Mouse (Mus musculus) liver, embryonic 14.5 days (tissue): Measurements from ENCODE around the gene Triobp. TPM values are rescaled to one million over a fixed set of nuclear protein-coding genes. Genes with fewer than 3 reads are reported as not detected.

Source experiments
- ATAC-seq: fragments of 200-750 bp; cut with Nextera tagmentation; 2 replicates; pipeline ENCODE4 v1.8.0; 2017; ENCODE audit warnings: moderate number of reproducible peaks, mild to moderate bottlenecking, moderate library complexity; ENCODE audit not compliant: insufficient read depth
- DNase-seq, 3 experiments: peaks; one replicate each; pipeline ENCODE4 v3.0.0-alpha.2; 2012 to 2013; ENCODE audit warnings: low read depth in 3 of 3, low spot score in 3 of 3
- H3K27ac ChIP-seq: fragments of 300-500 bp; sonication (generic); 2 replicates; pipeline ENCODE4 v1.5.1; 2014; ENCODE audit warnings: moderate library complexity, mild to moderate bottlenecking, control low read depth, inconsistent platforms
- H3K27me3 ChIP-seq: fragments of 300-500 bp; sonication (generic); 2 replicates; pipeline ENCODE4 v1.6.1; 2014; ENCODE audit warnings: mild to moderate bottlenecking, low read length, moderate library complexity; ENCODE audit not compliant: control insufficient read depth, insufficient read depth
- H3K36me3 ChIP-seq: fragments of 300-500 bp; sonication (generic); replicated peaks from 2 replicates; pipeline ENCODE4 v1.6.1; 2014; ENCODE audit warnings: low read depth; ENCODE audit not compliant: control insufficient read depth, insufficient read depth
- H3K4me1 ChIP-seq, 2 experiments: fragments of 200-500 bp in 1 of 2; fragments of 300-500 bp in 1 of 2; sonication (generic) in 1 of 2; replicated peaks; 2 replicates each; pipeline ENCODE4 v1.6.1; 2012 to 2014; ENCODE audit warnings: antibody characterized with exemption in 1 of 2, inconsistent platforms in 1 of 2, low read length in 1 of 2; ENCODE audit not compliant: control insufficient read depth in 2 of 2, insufficient read depth in 2 of 2
- H3K4me2 ChIP-seq: fragments of 300-500 bp; sonication (generic); 2 replicates; pipeline ENCODE4 v1.6.1; 2014; ENCODE audit warnings: low read depth, mild to moderate bottlenecking, control low read depth, moderate library complexity
- H3K4me3 ChIP-seq, 2 experiments: fragments of 200-500 bp in 1 of 2; fragments of 300-500 bp in 1 of 2; sonication (generic) in 1 of 2; 2 replicates each; pipeline ENCODE4 v1.5.1; 2012 to 2014; ENCODE audit warnings: low read depth in 2 of 2, low read length in 2 of 2, mild to moderate bottlenecking in 2 of 2, control low read depth in 1 of 2, inconsistent platforms in 1 of 2, moderate library complexity in 1 of 2; ENCODE audit not compliant: insufficient read depth in 1 of 2
- H3K9ac ChIP-seq: fragments of 300-500 bp; sonication (generic); replicated peaks from 2 replicates; pipeline ENCODE4 v1.6.1; 2014; ENCODE audit warnings: mild to moderate bottlenecking, control low read depth, moderate library complexity
- H3K9me3 ChIP-seq: fragments of 300-500 bp; sonication (generic); 2 replicates; pipeline ENCODE4 v1.6.1; 2016; ENCODE audit warnings: low read length, mixed read lengths; ENCODE audit not compliant: control insufficient read depth
- CTCF ChIP-seq: IDR thresholded peaks from 2 replicates; pipeline ENCODE4 v1.5.1; 2016; ENCODE audit warnings: antibody characterized with exemption, low read depth, control low read depth
- EP300 ChIP-seq: IDR thresholded peaks from 2 replicates; pipeline ENCODE4 v1.6.1; 2016; ENCODE audit warnings: antibody characterized with exemption, low read depth
- WGBS: fragments of 180-500 bp; shearing (Covaris S2); extraction: QIAGEN DNeasy Blood & Tissue Kit; methylation state at CpG from one replicate; pipeline ENCODE4 v1.1.7; 2014; ENCODE audit not compliant: insufficient replicate concordance; 5-methylcytosine and 5-hydroxymethylcytosine counted together
- microRNA-seq: library from miRNA; unstranded; fragments of <30 nt; microRNA quantifications from one replicate; pipeline ENCODE4, GENCODE M21; 2016
- polyA plus RNA-seq, 2 experiments: library from polyadenylated mRNA; depleted of rRNA in 1 of 2; stranded (reverse) in 1 of 2; unstranded in 1 of 2; fragments of >200 nt; fragmentation: Nextera tagmentation in 1 of 2; extraction: Ambion mirVana in 1 of 2; gene quantifications; 2 replicates each; pipeline versions ENCODE4 v1.2.1 to v1.2.3; 2012 to 2014

Triobp gene
- polyA plus RNA-seq, 2 experiments = 12.3 to 17.0 TPM

GRCm38 (mm10) chr15:79051461-79052360 is 104.2 kb downstream of the Triobp start:
- no peak overlapping the region for H3K9ac ChIP-seq
- no peak overlapping the region for H3K27ac ChIP-seq
- ATAC-seq = peak; percentile 19; the same call in 1 of the 2 replicates
- H3K4me3 ChIP-seq = no peak overlapping the region
- TF ChIP-seq EP300 = no peak
- TF ChIP-seq CTCF = no peak
- 46% methylated on average over 13 of the region's 13 CpGs for WGBS
- H3K4me2 ChIP-seq = peak overlapping the region; percentile 16; the same call in 1 of the 2 replicates
- H3K4me1 ChIP-seq = peaks cover 0 to 9% of the 10 kb centered on the region in 2 experiments; a peak in 2 of 4 replicates
- H3K27me3 ChIP-seq = no peaks in the 10 kb centered on the region
- H3K9me3 ChIP-seq = no peaks in the 10 kb centered on the region
- peaks cover 39% of the 10 kb centered on the region for H3K36me3 ChIP-seq
- no peak for DNase-seq

- no peaks in the 10 kb centered on the region for H3K9me3 ChIP-seq
- no peak overlapping the region for H3K4me2 ChIP-seq
- DNase-seq = no peak
- H3K4me3 ChIP-seq = no peak overlapping the region
- no peak for ATAC-seq
- peaks cover 46% of the 10 kb centered on the region for H3K36me3 ChIP-seq
- 93% methylated on average over 2 of the region's 2 CpGs for WGBS
- H3K9ac ChIP-seq = no peak overlapping the region
- no peaks in the 10 kb centered on the region for H3K27me3 ChIP-seq
- no peak overlapping the region for H3K27ac ChIP-seq
- H3K4me1 ChIP-seq = peaks cover 0 to 10% of the 10 kb centered on the region in 2 experiments; a peak in 3 of 4 replicates
- no peak for TF ChIP-seq CTCF
- TF ChIP-seq EP300 = no peak
These were observed 104.8 kb downstream of the Triobp start for GRCm38 (mm10) chr15:79052366-79052765.

Small RNAs within 50 kb of the gene (microRNA-seq; reads per million reads assigned to microRNA genes)
- gene Mir6956 = 1.7 reads per million

Other genes with a start within 250 kb of the Triobp start
- gene Elfn2, start 229.0 kb upstream of the Triobp start, polyA plus RNA-seq (2012; rRNA removed) = not detected in 2 replicates
- 0.04 TPM in 1 of 2 replicates, not detected in the other for gene Elfn2, start 229.0 kb upstream of the Triobp start, polyA plus RNA-seq (2014; fragmentation: Nextera tagmentation; extraction: Ambion mirVana)
- gene Mfng, start 174.2 kb upstream of the Triobp start, polyA plus RNA-seq (2012; rRNA removed) = 3.4 and 3.7 TPM in 2 replicates
- gene Mfng, start 174.2 kb upstream of the Triobp start, polyA plus RNA-seq (2014; fragmentation: Nextera tagmentation; extraction: Ambion mirVana) = 2.9 and 3.6 TPM in 2 replicates
- 2.2 and 2.5 TPM in 2 replicates for gene Card10, start 144.7 kb upstream of the Triobp start, polyA plus RNA-seq (2012; rRNA removed)
- 1.1 and 1.3 TPM in 2 replicates for gene Card10, start 144.7 kb upstream of the Triobp start, polyA plus RNA-seq (2014; fragmentation: Nextera tagmentation; extraction: Ambion mirVana)
- gene Cdc42ep1, start 105.1 kb upstream of the Triobp start, polyA plus RNA-seq (2012; rRNA removed) = 8.1 and 10.1 TPM in 2 replicates
- 7.8 and 8.6 TPM in 2 replicates for gene Cdc42ep1, start 105.1 kb upstream of the Triobp start, polyA plus RNA-seq (2014; fragmentation: Nextera tagmentation; extraction: Ambion mirVana)
- gene Lgals2, start 92.2 kb upstream of the Triobp start, polyA plus RNA-seq (2012; rRNA removed) = 8.7 and 9.8 TPM in 2 replicates
- 14.0 and 15.0 TPM in 2 replicates for gene Lgals2, start 92.2 kb upstream of the Triobp start, polyA plus RNA-seq (2014; fragmentation: Nextera tagmentation; extraction: Ambion mirVana)
- gene Gga1, start 70.5 kb upstream of the Triobp start, polyA plus RNA-seq (2012; rRNA removed) = 16.6 and 19.1 TPM in 2 replicates
- gene Gga1, start 70.5 kb upstream of the Triobp start, polyA plus RNA-seq (2014; fragmentation: Nextera tagmentation; extraction: Ambion mirVana) = 13.6 and 15.6 TPM in 2 replicates
- gene Gm49510, start 48.1 kb upstream of the Triobp start, polyA plus RNA-seq (2012; rRNA removed) = 0.03 and 0.17 TPM in 2 replicates
- gene Gm49510, start 48.1 kb upstream of the Triobp start, polyA plus RNA-seq (2014; fragmentation: Nextera tagmentation; extraction: Ambion mirVana) = 0.10 and 0.13 TPM in 2 replicates
- gene Sh3bp1, start 48.0 kb upstream of the Triobp start, polyA plus RNA-seq (2012; rRNA removed) = 22.2 and 23.2 TPM in 2 replicates
- gene Sh3bp1, start 48.0 kb upstream of the Triobp start, polyA plus RNA-seq (2014; fragmentation: Nextera tagmentation; extraction: Ambion mirVana) = 13.3 and 15.3 TPM in 2 replicates
- gene Pdxp, start 33.8 kb upstream of the Triobp start, polyA plus RNA-seq (2012; rRNA removed) = 9.3 and 9.7 TPM in 2 replicates
- gene Pdxp, start 33.8 kb upstream of the Triobp start, polyA plus RNA-seq (2014; fragmentation: Nextera tagmentation; extraction: Ambion mirVana) = 6.4 and 7.8 TPM in 2 replicates
- gene Lgals1, start 21.0 kb upstream of the Triobp start, polyA plus RNA-seq (2012; rRNA removed) = 447 and 459 TPM in 2 replicates
- gene Lgals1, start 21.0 kb upstream of the Triobp start, polyA plus RNA-seq (2014; fragmentation: Nextera tagmentation; extraction: Ambion mirVana) = 641 and 675 TPM in 2 replicates
- gene Nol12, start 12.8 kb upstream of the Triobp start, polyA plus RNA-seq (2012; rRNA removed) = 7.9 and 17.5 TPM in 2 replicates
- gene Nol12, start 12.8 kb upstream of the Triobp start, polyA plus RNA-seq (2014; fragmentation: Nextera tagmentation; extraction: Ambion mirVana) = 31.9 and 32.7 TPM in 2 replicates
- 53.1 and 65.2 TPM in 2 replicates for gene H1f0, start 80.7 kb downstream of the Triobp start, polyA plus RNA-seq (2012; rRNA removed)
- 47.8 and 52.8 TPM in 2 replicates for gene H1f0, start 80.7 kb downstream of the Triobp start, polyA plus RNA-seq (2014; fragmentation: Nextera tagmentation; extraction: Ambion mirVana)
- gene Galr3, start 94.2 kb downstream of the Triobp start, polyA plus RNA-seq (2012; rRNA removed) = 0.30 and 0.50 TPM in 2 replicates
- not detected in 2 replicates for gene Galr3, start 94.2 kb downstream of the Triobp start, polyA plus RNA-seq (2014; fragmentation: Nextera tagmentation; extraction: Ambion mirVana)
- 39.9 and 43.4 TPM in 2 replicates for gene Ankrd54, start 115.2 kb downstream of the Triobp start, polyA plus RNA-seq (2012; rRNA removed)
- 37.7 and 48.3 TPM in 2 replicates for gene Ankrd54, start 115.2 kb downstream of the Triobp start, polyA plus RNA-seq (2014; fragmentation: Nextera tagmentation; extraction: Ambion mirVana)
- gene Eif3l, start 127.5 kb downstream of the Triobp start, polyA plus RNA-seq (2012; rRNA removed) = 99.9 and 104 TPM in 2 replicates
- 130 and 132 TPM in 2 replicates for gene Eif3l, start 127.5 kb downstream of the Triobp start, polyA plus RNA-seq (2014; fragmentation: Nextera tagmentation; extraction: Ambion mirVana)
- 1.6 and 1.7 TPM in 2 replicates for gene Micall1, start 161.2 kb downstream of the Triobp start, polyA plus RNA-seq (2012; rRNA removed)
- 0.69 and 0.71 TPM in 2 replicates for gene Micall1, start 161.2 kb downstream of the Triobp start, polyA plus RNA-seq (2014; fragmentation: Nextera tagmentation; extraction: Ambion mirVana)
- gene Polr2f, start 193.3 kb downstream of the Triobp start, polyA plus RNA-seq (2012; rRNA removed) = 53.9 and 112 TPM in 2 replicates
- gene Polr2f, start 193.3 kb downstream of the Triobp start, polyA plus RNA-seq (2014; fragmentation: Nextera tagmentation; extraction: Ambion mirVana) = 181 and 183 TPM in 2 replicates
- 0.19 and 0.46 TPM in 2 replicates for gene 1700088E04Rik, start 193.5 kb downstream of the Triobp start, polyA plus RNA-seq (2012; rRNA removed)
- 0.52 and 0.93 TPM in 2 replicates for gene 1700088E04Rik, start 193.5 kb downstream of the Triobp start, polyA plus RNA-seq (2014; fragmentation: Nextera tagmentation; extraction: Ambion mirVana)
- gene Sox10, start 217.5 kb downstream of the Triobp start, polyA plus RNA-seq (2012; rRNA removed) = 0.12 and 0.24 TPM in 2 replicates
- 0.14 TPM in 1 of 2 replicates, not detected in the other for gene Sox10, start 217.5 kb downstream of the Triobp start, polyA plus RNA-seq (2014; fragmentation: Nextera tagmentation; extraction: Ambion mirVana)